Mouse (Mus musculus): ENCODE data around the gene Zfyve27.

GRCm38 (mm10) chr19:42137167-42137672, 26.5 kb upstream of the Zfyve27 start:
- TF ChIP-seq POLR2A (IDR thresholded peaks at IDR 0.05; ENCODE audit: extremely low read depth, insufficient read depth, low read length): no peak
- no peak for TF ChIP-seq CTCF (IDR thresholded peaks at IDR 0.05; ENCODE audit: low read depth, low read length)
